7 mouse cellular contexts compared by ENCODE assay signal in genomic region chr6:51544118-51544681, GRCm38 (mm10). TPM values are rescaled to one million over a fixed set of nuclear protein-coding genes. Genes with fewer than 3 reads are reported as not detected.
A peak's percentile ranks its signal among the peaks of the same experiment; 100 is the strongest.
DNase-seq lines count a peak whose midpoint lies in the region; ATAC-seq and TF ChIP-seq lines count a peak whose summit lies in the region.

No protein-coding gene starts in this region.

- H3K4me1 ChIP-seq in thymus, adult 2 months (replicated peaks; ENCODE audit: control insufficient read depth, insufficient read depth, low read length) = peaks cover 9% of the 10 kb centered on the region
- H3K4me1 ChIP-seq in brown adipose tissue, adult 24 weeks (ENCODE audit: control insufficient read depth, insufficient read depth, insufficient read length, low read length) = peaks cover 7% of the 10 kb centered on the region; the same call in 1 of the 2 replicates
- H3K4me1 ChIP-seq in lung, embryonic 16.5 days (replicated peaks; ENCODE audit: control insufficient read depth, insufficient read depth, low read length) = no peaks in the 10 kb centered on the region

- H3K9me3 ChIP-seq in lung, embryonic 16.5 days (ENCODE audit: control insufficient read depth, low read length) = no peaks in the 10 kb centered on the region

- peak overlapping the region; percentile 13 for H3K4me2 ChIP-seq in lung, embryonic 16.5 days (ENCODE audit: low read depth, low read length)

- H3K4me3 ChIP-seq in thymus, adult 2 months (ENCODE audit: control insufficient read depth, insufficient read depth, low read length) = no peak overlapping the region
- peak overlapping the region; percentile 69 for H3K4me3 ChIP-seq in brown adipose tissue, adult 24 weeks (ENCODE audit: insufficient read depth, low read depth, low read length)
- H3K4me3 ChIP-seq in lung, embryonic 16.5 days (ENCODE audit: low read length) = peak overlapping the region; percentile 1; the same call in 1 of the 2 replicates

- intact Hi-C loops in heart, postnatal 25 days (cut with DNase I) = no loop called here

- no peak overlapping the region for H3K9ac ChIP-seq in lung, embryonic 16.5 days (ENCODE audit: low read length)

- 47% methylated on average over 7 of the region's 7 CpGs for WGBS in thymus, adult 2 months
- 42% methylated on average over 7 of the region's 7 CpGs for WGBS in lung, embryonic 16.5 days

- 0 out of 2 replicates have a peak, but pooled peaks have one; percentile 19 for ATAC-seq in lung, embryonic 16.5 days (ENCODE audit: low read depth)

- no peak overlapping the region for H3K27ac ChIP-seq in thymus, adult 2 months (ENCODE audit: control insufficient read depth, insufficient read depth, low read length)
- peak overlapping the region; percentile 91 for H3K27ac ChIP-seq in brown adipose tissue, adult 24 weeks (replicated peaks; ENCODE audit: low read depth, low read length)
- H3K27ac ChIP-seq in lung, embryonic 16.5 days (ENCODE audit: low read length) = no peak overlapping the region

- no peak for TF ChIP-seq POLR2A in thymus, adult 2 months (IDR thresholded peaks at IDR 0.05; ENCODE audit: control insufficient read depth, extremely low read depth, insufficient read depth, low read length, poor library complexity)

- peak; percentile 23 for DNase-seq in thymus, adult 2 months
- no peak for DNase-seq in thymus, postnatal 10 days (ENCODE audit: low spot score in 2 of 2)
- peak; percentile 17 for DNase-seq in heart, postnatal 25 days (ENCODE audit: low spot score)
- DNase-seq in cerebellum, postnatal 10 days = no peak
- no peak for DNase-seq in cerebellum, adult 9-10 months

- no peak for TF ChIP-seq CTCF in thymus, adult 2 months (IDR thresholded peaks at IDR 0.05; ENCODE audit: borderline replicate concordance, control insufficient read depth, extremely low read depth, insufficient read depth, low read length, poor library complexity)

- no peaks in the 10 kb centered on the region for H3K36me3 ChIP-seq in thymus, adult 2 months (ENCODE audit: control insufficient read depth, insufficient read depth, low read length)
- H3K36me3 ChIP-seq in lung, embryonic 16.5 days (ENCODE audit: control insufficient read depth, insufficient read depth, low read length) = no peaks in the 10 kb centered on the region

- H3K27me3 ChIP-seq in thymus, adult 2 months (ENCODE audit: control insufficient read depth, insufficient read depth, low read length) = no peaks in the 10 kb centered on the region
- H3K27me3 ChIP-seq in lung, embryonic 16.5 days (ENCODE audit: control insufficient read depth, insufficient read depth, low read depth, low read length) = no peaks in the 10 kb centered on the region

RNA-seq across cellular contexts. Expression of gene Snx10, which starts 20.5 kb away (rescaled TPM):
- 4.0 and 4.3 TPM in 2 replicates for polyA plus RNA-seq in thymus, adult 2 months (2012; rRNA removed)
- 168 and 195 TPM in 2 replicates for polyA plus RNA-seq in brown adipose tissue, adult 24 weeks (2012; ENCODE audit: insufficient read depth, insufficient read length, missing spikeins)
- total RNA-seq in heart, postnatal 25 days (2021) = 10 to 100 TPM; 10.2 to 11.3 TPM
- polyA plus RNA-seq in lung, embryonic 16.5 days (2015; fragmentation: Nextera tagmentation; extraction: Ambion mirVana) = 14.1 and 14.4 TPM in 2 replicates

Comparison
In these comparisons a context has a peak if more than half of its experiments do, and no peak if none do; other contexts are left out.
1. DNase-seq: peak in thymus, adult 2 months (single experiment) and heart, postnatal 25 days (single experiment); none in thymus, postnatal 10 days (0 of 2), cerebellum, postnatal 10 days (0 of 2) and cerebellum, adult 9-10 months (single experiment).
2. RNA of gene Snx10, which starts 20.5 kb away (polyA plus RNA-seq): 168 to 195 TPM in brown adipose tissue, adult 24 weeks; 14.1 to 14.4 TPM in lung, embryonic 16.5 days and 4.0 to 4.3 TPM in thymus, adult 2 months; every median in the first group is over 10 times any median in the second.